Mouse (Mus musculus) induced T-regulatory cell, adult 2 months (primary cell): ENCODE measurements around the gene P2rx7.
A peak's percentile ranks its signal among the peaks of the same experiment; 100 is the strongest.

ENCODE experiments used
- DNase-seq: peaks from one replicate; pipeline ENCODE4 v3.0.0-alpha.2; 2012; ENCODE audit warnings: low read depth

Gene P2rx7

DNA sequence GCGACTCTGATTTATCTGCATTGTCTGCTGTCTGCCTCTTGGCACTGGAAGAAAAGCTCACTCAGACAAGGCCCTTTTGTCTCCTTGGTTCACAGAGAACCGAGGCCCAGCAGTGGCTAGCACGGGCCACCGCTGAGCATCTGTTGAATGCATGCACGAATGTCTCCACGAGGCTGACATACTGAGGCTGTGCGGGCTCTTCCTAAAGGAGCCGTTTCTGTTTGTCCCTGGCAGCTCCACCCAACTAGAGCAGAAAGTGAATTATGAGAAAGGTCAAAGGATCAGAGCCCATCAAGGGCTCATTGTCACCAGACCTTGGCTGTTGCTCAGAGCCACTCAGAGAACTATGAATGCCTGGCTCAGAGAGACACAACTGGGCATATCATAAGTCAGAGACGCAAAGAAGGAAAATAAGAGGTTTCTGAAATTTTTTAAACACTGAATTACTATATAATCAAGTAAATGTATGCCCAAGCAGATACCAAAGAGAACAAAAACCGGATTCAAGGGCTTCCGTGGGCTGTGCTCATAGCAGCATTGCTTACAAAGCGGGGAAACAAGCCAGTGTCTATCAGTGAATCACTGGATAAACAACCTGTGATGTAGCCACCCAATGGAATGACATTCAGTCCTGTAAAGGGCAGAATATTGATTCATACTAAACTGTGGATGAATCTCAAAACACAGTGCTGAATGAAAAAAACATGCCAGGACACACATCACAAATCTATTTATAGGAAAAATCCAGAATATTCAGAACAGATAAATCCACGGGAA, 49.9 kb downstream of the P2rx7 start:
- no peak for DNase-seq

DNA sequence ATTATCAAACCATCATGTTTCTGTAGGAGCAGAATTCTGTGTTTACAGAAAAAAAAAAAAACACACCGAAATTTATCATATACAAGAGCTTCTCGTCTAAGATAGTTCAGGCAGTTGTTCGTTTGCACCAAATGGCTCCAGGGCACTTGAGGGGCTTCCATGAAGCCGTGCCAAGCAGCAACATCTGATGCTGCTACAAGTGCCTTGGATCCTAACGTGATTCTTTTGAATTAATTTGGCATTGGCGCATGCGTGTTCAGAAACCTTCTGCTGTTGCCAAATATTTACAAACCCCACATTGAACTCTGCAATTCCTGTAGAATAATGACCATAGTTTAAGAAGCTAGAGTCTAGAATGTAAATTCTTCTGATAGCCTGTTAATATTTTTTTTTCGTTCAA, 51.8 kb downstream of the P2rx7 start:
- no peak for DNase-seq

DNA sequence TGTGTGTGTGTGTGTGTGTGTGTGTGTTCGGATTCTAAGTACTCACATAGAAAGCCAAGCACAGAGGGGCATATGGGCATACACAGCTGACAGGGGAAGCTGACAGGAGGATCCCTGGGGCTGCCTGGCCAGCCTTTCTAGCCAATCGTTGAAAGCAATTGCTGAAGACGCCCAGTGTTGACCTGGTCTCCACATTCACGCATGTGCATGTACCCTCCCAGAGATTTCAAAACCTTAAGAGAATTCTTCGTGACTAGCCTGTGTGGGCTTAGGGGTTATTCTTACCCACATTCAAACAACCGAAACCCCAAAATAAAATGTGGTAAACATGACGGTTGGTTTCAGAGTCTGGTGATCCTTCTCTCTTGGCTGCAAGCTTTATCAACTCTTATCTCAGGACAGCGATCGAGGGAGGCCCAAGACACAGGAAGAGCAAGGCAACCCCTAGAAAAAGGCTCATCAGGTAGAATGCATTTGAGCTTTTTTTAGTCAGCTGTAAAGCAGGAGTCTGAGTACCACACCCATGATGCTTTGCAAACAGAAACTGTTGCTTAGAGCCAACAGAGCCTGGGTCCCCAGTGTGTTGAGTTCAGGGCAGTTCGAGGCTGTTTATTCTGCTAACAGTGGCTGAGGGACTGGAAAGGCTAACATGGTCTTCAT, 54.5 kb downstream of the P2rx7 start:
- peak; percentile 70 for DNase-seq

DNA sequence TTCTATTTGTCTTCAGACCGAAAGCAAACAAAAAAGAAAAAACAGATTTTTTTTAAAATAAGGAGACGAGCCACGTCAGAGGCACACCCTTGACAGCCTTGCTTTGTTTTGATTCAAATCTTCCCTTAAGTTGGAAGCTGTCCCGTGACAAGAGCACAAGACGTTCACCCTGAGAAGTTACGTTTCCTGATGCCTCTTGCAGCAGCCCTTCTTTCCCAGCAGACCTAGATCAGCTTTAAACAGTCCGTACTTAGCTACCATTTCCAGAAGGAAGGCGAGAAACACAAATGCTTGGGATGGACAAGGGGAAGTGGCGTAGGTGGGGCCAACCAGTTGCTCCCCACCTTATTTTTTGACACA, 55.0 kb downstream of the P2rx7 start:
- DNase-seq = no peak

DNA sequence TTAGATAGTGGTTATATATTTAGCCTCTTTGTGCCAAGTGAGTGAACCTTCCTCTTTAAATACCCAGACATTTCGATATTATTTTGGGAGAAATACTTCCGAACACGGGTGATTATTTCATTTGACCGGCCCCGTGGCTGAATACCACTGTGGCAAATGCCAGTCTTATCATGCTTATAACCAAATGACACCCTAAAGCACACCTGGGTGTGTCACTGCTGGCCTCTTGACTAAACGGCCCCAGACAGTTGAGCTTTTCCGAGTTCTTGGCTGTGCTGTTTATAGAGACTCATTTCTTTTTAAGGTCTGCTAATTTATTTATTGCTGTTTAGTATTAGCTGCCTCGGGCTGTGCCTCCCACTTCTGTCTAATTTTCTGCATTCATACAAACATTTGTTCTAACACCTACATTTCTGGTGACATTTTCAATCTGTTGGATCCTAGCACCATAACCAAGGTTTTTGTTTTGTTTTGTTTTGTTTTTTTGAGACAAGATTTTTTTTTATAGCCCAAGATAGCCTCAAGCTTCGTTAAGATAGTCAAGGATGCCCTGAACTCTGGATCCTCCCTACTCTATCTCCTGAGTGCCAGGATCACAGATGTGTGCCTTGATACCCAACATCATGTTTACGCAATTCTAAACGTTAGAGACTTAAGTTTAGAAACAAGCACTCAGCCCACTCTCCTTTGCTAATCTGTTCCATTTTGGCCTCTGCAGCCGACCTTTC, 56.6 kb downstream of the P2rx7 start:
- DNase-seq = no peak

DNA sequence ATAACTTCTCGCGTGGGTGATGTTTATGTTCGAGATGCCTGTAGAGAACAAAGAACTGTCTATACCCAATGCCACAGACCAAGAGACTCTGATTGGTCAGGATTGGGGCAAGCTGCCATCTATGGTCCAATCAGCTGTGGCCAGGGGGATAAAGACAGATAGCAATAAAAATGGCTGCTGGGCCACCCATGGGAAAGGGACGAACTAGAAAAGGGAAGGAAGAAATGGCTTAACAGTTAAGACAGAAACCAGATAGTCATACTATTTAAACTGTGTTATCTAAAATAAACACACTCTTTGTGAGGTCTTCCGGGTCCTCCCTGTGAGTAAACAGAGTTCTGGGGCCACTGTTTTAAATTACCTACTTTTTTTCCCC, 57.1 kb downstream of the P2rx7 start:
- no peak for DNase-seq

DNA sequence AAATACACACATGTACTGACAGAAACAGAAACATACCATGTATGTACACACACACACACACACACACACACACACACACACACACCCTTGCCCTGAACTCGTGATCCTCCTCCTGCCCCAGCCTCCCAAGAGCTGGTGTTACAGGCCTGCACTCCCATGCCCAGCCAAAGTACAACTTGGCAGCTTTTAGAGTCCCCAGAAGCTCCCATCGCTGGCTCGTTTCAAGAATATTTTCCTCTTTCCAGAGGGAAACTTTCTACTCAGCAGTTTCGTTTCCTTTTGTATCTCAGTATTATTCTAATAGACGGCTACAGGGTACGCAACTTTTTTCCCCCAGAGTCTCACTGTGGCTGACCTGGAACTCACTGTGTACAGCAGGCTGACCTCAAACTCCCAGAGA, 58.4 kb downstream of the P2rx7 start:
- DNase-seq = no peak

DNA sequence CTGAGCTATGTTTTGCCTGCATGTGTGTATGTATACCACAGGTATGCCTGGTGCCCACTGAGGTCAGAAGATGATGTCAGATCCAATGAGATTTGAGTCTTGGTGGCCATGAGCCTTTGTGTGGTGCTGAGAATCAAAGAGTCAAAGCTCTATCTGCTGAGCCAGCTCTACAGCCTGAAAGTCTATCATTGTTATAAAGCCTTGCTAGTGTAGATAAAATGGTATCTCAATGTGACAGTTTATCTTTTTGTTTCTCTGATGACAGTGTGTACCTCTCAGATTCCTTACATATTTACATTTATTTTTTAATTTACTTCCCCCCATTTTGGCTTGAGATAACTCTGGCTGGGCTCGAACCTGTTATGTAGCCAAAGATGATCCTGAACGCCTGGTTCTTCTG, 59.9 kb downstream of the P2rx7 start:
- DNase-seq = no peak

DNA sequence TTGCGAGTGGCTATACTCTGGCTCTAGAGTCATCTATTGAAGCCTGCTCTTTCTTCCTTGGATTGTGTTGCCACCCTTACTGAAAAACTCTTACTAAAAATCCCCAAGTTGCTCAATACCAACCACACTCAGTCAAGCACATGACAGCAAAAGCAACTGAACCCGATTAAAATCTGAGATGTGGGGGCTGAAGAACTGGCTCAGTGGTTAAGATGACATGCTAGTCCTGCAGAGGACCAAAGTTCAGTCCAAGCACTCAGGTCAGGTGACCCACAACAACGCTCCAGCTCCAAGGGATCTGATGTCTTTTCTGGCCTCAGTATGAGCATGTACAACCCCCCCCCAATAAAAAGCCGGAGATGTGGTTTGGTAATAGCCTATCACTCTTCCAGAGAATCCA, 60.9 kb downstream of the P2rx7 start:
- no peak for DNase-seq

DNA sequence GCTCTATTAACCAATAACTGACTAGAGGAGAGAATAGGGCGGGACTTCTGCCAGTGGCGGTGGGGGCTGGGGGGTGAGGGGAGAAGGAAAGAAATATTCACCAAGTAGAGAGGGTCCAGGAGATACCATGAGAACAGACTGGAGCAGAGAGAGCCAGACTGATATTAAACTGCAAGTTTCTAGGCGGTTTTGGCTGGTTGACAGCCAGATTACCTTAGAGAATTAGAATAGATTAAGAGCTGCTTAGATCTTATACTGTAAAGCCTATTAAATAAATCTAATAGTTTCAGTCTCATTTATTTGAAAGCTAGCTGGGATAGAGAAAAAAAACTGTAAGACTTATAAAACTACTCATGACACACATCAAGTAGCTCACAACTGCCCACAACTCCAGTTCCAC, 61.5 kb downstream of the P2rx7 start:
- no peak for DNase-seq

DNA sequence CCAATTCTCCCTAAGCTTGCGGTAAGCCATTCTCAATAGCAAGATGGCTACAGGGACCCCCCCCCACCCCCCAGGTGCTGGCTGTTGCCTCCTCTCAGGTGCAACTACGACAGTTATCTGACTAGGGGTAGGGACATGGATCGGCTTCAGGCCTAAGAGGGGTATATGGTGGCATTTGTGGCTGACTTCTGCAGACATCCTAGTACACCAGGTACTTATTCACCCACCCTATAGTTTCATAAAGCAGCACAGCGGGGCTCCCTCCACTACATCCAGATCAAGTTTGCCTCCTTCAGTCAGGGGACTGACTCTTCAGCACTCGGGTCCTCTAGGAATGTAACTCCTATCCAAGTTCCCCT, 63.2 kb downstream of the P2rx7 start:
- DNase-seq = no peak

DNA sequence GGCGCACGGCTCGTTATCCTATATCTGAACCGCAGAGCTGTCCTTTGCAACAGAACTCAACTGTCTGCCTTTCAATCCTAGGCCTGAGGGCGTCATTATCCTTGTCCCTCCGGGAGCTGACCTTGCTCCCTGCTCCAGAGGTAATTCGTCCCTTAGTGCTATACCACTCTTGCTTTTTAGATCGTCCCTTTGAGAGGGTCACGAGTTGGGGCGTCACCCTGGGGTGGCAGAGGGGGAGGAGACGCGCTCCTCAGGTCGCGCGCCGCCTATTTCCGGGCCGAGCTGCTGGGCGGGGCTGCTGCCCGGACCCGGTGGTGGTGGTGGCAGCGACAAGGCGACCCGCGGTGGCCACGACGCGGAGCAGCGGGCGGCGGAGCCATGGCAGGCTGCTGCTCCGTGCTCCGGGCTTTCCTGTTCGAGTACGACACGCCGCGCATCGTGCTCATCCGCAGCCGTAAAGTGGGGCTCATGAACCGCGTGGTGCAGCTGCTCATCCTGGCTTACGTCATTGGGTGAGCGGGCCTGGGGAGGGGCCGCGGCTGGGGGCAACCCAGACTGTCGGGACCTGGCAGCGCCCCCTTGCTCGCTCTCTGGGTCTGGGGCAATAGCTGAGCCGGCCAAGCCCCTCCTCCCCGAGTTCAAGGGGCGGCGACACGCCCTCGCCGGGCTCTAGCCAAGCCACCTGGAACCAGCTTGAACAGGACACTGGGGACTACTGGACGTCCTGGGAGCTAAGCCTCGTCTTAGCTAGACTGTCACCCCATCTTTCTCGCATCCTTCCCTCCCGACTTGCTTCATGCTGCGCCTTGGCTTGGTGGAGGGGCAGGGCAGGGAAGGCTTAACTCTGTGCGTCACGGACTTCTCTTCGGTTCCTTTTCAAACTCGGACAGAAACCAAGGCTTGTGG, 63.8 kb downstream of the P2rx7 start, which contains the start of gene P2rx4:
Gene P2rx4, plus strand, starts transcription at position 269 of the 906 bp plus-strand sequence.
- DNase-seq = peak; percentile 90

DNA sequence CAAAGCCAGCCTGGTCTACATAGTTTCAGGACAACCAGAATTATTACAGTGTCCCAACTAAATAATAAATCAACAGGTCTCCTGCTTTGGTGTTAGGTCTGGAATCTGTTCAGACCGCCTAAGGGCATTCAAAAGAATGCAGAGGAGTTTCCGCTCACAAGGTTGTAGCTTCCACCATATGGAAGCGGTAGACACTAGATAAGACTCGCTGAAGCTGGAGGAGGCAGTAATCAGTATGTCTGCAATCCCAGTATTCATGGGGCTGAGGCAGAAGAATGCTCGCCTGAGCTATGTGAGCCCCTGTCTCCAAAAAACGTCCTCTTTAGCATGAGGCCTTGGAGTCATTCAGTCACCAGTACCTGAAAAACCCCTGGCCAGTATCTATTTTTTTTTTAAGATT, 65.1 kb downstream of the P2rx7 start:
- DNase-seq = no peak

DNA sequence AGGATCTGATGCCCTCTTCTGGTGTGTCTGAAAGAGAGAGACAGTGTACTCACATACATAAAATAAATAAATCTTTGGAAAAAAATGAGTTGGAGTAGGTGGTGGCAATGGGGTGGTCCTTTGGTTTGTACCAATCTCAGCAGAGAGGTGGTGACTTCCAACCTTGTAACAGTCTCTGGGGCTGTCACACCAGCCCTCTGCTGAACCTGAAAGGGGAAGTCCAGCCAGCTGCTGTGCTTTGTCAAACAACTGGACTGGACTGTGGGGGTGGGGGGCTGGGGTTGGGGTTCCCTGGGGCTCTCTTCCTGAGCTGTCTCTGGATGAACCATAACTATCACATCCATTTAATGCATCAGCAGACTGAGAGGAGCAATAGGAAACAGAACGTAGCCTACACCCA, 72.0 kb downstream of the P2rx7 start:
- DNase-seq = no peak

DNA sequence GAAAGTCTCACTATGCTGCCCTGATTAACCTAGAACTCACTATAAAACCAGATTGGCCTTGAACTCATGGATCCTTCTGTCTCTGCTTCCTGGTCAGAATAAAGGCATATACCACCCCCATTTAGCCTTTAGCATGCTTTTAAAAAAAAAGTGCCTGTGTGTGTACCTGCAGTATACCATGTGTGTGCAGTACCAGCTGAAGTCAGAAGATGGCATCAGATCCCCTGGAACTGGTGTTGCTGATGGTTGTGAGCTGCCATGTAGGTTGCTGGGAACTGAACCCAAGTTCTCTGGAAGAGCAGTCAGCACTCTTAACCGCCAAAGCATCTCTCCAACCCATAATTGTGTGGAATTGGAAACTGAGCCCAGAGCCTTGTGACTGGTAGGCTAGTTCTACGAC, 73.1 kb downstream of the P2rx7 start:
- DNase-seq = peak; percentile 54

DNA sequence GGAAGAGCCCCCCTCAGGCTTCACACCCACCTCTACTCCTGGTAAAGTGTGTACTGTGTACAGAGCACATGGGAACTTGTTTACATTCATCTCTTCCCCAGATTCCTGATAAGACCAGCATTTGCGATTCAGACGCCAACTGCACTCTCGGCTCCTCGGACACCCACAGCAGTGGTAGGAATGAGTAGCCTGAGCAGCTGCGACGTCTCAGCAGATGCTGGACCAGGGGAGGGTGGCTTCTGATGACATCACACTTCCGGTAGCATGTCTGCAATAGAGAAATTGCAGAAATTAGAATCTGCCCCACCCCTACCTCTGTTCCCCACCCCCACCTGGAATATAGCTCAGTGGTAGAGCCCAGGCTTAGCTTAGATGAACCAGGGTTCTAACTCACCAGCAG, 74.7 kb downstream of the P2rx7 start:
- peak; percentile 67 for DNase-seq

DNA sequence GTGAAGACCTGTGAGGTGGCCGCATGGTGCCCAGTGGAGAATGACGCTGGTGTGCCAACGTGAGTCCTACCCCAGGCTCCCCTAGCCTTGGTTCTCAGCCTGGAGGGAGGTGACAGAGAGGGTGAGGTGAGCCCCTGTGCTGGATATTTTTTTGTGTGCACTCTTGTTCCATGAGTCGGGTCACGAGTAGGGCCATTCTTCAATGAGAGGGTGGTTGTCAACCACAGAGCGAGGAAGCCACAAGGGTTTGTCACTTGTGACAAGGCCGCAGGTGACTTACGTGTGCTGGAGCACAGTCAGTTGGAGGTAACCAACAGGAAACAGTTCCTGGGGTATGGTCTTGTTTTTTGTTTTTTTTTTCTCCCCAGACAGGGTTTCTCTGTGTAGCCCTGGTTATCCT, 75.5 kb downstream of the P2rx7 start:
- DNase-seq = peak; percentile 85

DNA sequence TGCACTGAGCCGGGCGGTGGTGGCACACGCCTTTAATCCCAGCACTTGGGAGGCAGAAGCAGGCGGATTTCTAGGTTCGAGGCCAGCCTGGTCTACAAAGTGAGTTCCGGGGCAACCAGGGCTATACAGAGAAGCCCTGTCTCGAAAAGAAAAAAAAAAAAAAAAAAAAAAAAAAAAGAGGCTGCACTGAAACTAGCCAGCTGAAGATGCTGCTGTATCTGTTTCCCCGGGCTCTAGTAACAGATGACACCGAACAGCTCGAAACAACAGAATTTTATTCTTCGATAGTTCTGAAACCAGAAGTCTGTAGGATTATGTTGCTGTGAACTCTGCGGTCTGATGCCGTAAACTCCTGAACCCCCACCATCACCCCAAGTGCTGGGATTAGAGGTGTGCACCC, 81.7 kb downstream of the P2rx7 start:
- DNase-seq = no peak

DNA sequence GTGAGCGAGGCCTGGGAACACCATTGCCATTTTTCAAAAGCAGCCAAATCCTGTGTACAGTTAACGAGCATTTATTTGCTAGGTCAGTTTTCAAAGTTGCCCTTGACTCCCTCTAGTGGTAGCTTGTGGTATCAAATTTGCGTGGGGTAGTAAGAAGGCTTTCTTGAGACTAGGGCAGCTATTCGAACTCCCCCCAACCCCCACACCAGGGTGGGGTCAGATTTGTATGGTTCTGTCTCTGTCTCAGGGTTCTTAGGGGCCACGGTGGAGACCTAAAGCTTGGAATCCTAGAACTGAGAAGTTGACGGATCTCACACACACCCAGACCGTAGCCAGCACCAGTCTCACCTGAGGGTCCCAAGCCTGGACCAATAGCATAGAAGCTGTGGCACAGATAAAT, 82.4 kb downstream of the P2rx7 start:
- DNase-seq = peak; percentile 92

DNA sequence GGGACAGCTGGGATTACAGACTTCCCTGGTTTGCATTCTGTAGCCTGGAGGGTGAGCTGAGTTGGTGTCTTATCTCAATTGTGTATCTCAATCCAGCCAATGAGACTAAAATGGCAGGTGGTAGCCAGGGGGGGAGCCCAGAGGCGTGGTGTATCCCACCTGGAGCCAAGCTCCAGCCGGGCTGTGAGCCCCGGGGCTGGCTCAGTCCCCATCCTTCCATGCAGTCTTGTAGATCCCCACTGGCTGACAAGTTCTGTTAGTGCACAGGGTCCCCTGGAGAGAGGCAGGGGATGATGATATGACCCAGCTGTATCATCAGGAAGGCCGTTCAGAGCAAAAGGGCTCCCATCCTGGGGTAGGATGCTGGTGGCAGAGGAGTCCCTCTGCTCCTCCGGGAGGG, 82.9 kb downstream of the P2rx7 start:
- no peak for DNase-seq

DNA sequence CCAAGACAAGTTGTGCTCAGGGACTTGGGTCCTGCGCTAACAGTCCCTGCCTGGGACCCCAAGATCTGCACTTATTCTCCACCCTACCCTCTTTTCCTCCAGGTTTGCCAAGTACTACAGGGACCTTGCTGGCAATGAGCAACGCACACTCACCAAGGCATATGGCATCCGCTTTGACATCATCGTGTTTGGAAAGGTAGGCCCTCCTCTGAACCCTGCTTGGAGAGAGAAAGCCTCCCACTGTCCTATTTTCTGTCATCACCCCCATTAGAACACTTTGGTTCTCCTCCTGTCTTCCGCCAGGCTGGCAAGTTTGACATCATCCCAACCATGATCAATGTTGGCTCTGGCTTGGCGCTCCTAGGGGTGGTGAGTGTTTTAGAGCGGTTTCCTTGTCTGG, 83.4 kb downstream of the P2rx7 start:
- DNase-seq = no peak

DNA sequence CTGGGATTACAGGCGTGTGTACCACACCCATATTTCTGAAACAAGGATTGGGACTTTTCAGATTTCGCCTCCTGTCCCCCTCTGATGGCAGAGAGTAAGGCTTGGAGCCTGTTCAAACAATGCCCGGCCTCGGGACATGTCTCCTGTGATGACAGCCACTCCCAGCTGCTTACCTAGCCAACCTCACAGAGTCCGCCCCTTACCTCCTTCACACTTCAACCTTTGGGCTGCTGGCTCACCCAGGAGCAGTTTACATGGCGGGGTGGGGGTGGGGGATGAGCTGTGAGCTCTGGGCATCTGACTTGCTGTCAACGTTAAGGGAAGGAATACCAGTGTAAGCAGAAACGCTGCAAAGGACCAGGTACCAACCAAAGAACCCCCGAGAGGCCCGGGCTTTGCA, 87.1 kb downstream of the P2rx7 start:
- no peak for DNase-seq
